Mouse (Mus musculus) heart, embryonic 13.5 days (tissue): ENCODE measurements around the gene Nrbf2. TPM values are rescaled to one million over a fixed set of nuclear protein-coding genes. Genes with fewer than 3 reads are reported as not detected.

ENCODE experiments used
- ATAC-seq: fragments of 200-750 bp; cut with Nextera tagmentation; 2 replicates; pipeline ENCODE4 v1.8.0; 2017; ENCODE audit warnings: moderate TSS enrichment; ENCODE audit not compliant: insufficient number of reproducible peaks, low FRiP score, low TSS enrichment; ENCODE audit errors: extremely low read depth
- H3K27ac ChIP-seq: fragments of 300-500 bp; sonication (generic); replicated peaks from 2 replicates; pipeline ENCODE4 v1.5.1; 2015; ENCODE audit warnings: moderate library complexity, mild to moderate bottlenecking, inconsistent platforms
- H3K27me3 ChIP-seq: fragments of 300-500 bp; sonication (generic); replicated peaks from 2 replicates; pipeline ENCODE4 v1.6.1; 2015; ENCODE audit warnings: mild to moderate bottlenecking, inconsistent platforms
- H3K36me3 ChIP-seq: fragments of 300-500 bp; sonication (generic); 2 replicates; pipeline ENCODE4 v1.6.1; 2015; ENCODE audit warnings: mild to moderate bottlenecking, inconsistent platforms
- H3K4me1 ChIP-seq: fragments of 300-500 bp; sonication (generic); 2 replicates; pipeline ENCODE4 v1.6.1; 2015; ENCODE audit warnings: inconsistent platforms
- H3K4me2 ChIP-seq: fragments of 300-500 bp; sonication (generic); 2 replicates; pipeline ENCODE4 v1.6.1; 2015; ENCODE audit warnings: inconsistent platforms, mild to moderate bottlenecking, moderate library complexity
- H3K4me3 ChIP-seq: fragments of 300-500 bp; sonication (generic); 2 replicates; pipeline ENCODE4 v1.5.1; 2015; ENCODE audit warnings: moderate library complexity, mild to moderate bottlenecking, inconsistent platforms
- H3K9ac ChIP-seq: fragments of 300-500 bp; sonication (generic); 2 replicates; pipeline ENCODE4 v1.6.1; 2015; ENCODE audit warnings: inconsistent platforms, mild to moderate bottlenecking, moderate library complexity
- H3K9me3 ChIP-seq: fragments of 300-500 bp; sonication (generic); 2 replicates; pipeline ENCODE4 v1.6.1; 2016; ENCODE audit warnings: inconsistent platforms
- WGBS: fragments of 180-500 bp; shearing (Covaris S2); methylation state at CpG from one replicate; pipeline ENCODE4 v1.1.7; 2015; ENCODE audit warnings: mixed read lengths; 5-methylcytosine and 5-hydroxymethylcytosine counted together
- polyA plus RNA-seq: library from polyadenylated mRNA; unstranded; fragments of >200 nt; fragmentation: Nextera tagmentation; extraction: Ambion mirVana; gene quantifications from 2 replicates; pipeline ENCODE4 v1.2.1, GENCODE M21; 2015

Gene Nrbf2
- polyA plus RNA-seq, 1 experiment from 2014 or later, result 27.9 TPM

DNA sequence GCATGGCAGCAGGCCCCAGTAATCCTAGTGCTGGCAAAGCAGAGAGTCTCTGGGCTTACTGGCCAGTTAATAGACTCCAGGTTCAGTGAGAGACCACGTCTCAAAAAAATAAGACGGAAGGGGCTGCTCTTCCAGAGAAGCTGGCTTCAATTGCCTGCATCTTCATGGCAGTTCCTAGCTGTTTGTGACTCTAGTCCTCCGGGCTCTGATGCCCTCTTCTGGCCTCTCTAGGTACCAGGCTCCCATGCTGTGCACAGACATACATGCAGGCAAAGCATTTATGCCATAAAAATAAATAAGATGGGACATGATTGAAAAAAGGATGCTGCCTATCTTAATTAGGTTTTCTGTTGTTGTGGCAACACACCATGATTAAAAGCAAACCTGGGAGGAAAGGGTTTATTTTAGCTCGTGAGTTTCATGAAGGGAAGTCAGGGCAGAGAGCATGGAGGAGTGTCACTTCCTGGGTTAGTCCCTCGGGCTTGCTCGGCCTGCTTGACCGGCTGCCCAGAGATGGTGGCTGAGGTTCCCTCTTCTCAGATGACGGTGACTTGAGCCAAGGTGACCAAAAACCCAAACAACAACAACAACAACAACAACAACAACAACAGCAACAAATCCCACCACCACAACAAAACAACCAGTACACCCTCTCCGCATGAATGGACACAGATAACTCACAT, 26.3 kb upstream of the Nrbf2 start:
- Histone ChIP-seq H3K4me3 (no peak overlapping the region), H3K27ac (no peak overlapping the region), H3K9ac (no peak overlapping the region), H3K27me3 (peaks cover 5% of the 10 kb centered on the region; the same call in 1 of the 2 replicates), H3K36me3 (no peaks in the 10 kb centered on the region), H3K4me1 (no peaks in the 10 kb centered on the region; the same call in 1 of the 2 replicates), H3K9me3 (no peaks in the 10 kb centered on the region), H3K4me2 (no peak overlapping the region; the same call in 1 of the 2 replicates)
- no peak for ATAC-seq
- 20% methylated on average over 9 of the region's 9 CpGs for WGBS

GRCm38 (mm10) chr10:67309483-67310138, 24.5 kb upstream of the Nrbf2 start:
- Histone ChIP-seq H3K4me2 (no peak overlapping the region), H3K27ac (no peak overlapping the region), H3K9me3 (no peaks in the 10 kb centered on the region), H3K36me3 (no peaks in the 10 kb centered on the region), H3K27me3 (no peaks in the 10 kb centered on the region), H3K4me1 (no peaks in the 10 kb centered on the region; the same call in 1 of the 2 replicates), H3K4me3 (no peak overlapping the region), H3K9ac (no peak overlapping the region)
- WGBS, result 73% methylated on average over 7 of the region's 7 CpGs
- no peak for ATAC-seq

DNA sequence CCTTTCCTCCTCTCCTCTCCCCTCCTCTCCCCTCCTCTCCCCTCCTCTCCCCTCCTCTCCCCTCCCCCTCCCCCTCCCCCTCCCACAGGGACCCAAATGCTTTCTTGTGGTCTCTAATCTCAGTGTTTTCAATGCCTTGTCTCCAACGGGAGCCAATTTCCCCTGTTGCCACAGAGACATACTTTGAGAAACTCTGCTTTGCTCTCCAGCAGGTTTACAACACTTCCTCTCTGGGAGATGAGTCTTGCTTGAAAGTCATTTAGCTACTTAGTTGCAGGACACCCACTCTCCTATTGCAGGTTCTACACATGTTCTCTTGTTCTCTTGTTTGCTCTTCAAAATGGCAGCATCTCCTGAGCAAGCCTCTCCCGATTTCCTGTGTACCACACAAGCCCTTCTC, 17.2 kb upstream of the Nrbf2 start:
- Histone ChIP-seq H3K4me2 (no peak overlapping the region), H3K27me3 (no peaks in the 10 kb centered on the region), H3K9ac (no peak overlapping the region), H3K9me3 (no peaks in the 10 kb centered on the region), H3K4me3 (no peak overlapping the region), H3K27ac (no peak overlapping the region), H3K4me1 (peaks cover 5% of the 10 kb centered on the region; the same call in 1 of the 2 replicates), H3K36me3 (no peaks in the 10 kb centered on the region)
- 32% methylated on average over 2 of the region's 2 CpGs for WGBS
- ATAC-seq, result no peak

DNA sequence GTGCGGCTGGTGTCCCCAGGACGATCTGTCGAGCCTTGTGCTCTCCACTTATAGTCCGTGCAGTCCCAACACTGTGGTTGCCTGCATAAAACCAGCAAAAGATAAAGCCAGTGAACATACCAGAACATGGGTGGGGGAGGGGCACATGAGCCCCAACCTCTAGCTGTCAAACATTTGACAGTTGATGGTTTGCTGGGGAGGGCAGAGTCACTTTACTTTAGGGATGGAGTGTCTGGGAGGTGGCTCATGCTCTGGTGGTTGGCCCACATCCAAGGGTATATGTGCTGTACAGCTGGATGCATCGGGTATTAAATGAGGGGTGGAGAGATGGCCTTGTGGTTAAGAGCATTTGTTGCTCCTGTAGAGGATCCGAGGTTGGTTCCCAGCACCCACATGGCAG, 15.9 kb upstream of the Nrbf2 start:
- Histone ChIP-seq H3K27ac (no peak overlapping the region), H3K36me3 (no peaks in the 10 kb centered on the region), H3K9ac (no peak overlapping the region), H3K4me3 (no peak overlapping the region), H3K27me3 (no peaks in the 10 kb centered on the region), H3K9me3 (no peaks in the 10 kb centered on the region), H3K4me1 (peaks cover 7% of the 10 kb centered on the region; the same call in 1 of the 2 replicates), H3K4me2 (no peak overlapping the region)
- ATAC-seq, result no peak
- whole genome bisulfite sequencing, result 85% methylated on average over 6 of the region's 6 CpGs

GRCm38 (mm10) chr10:67299285-67299684, 14.2 kb upstream of the Nrbf2 start:
- ATAC-seq, result no peak
- no peaks in the 10 kb centered on the region for H3K9me3 ChIP-seq
- H3K9ac ChIP-seq, result no peak overlapping the region
- peaks cover 7% of the 10 kb centered on the region; the same call in 1 of the 2 replicates for H3K4me1 ChIP-seq
- H3K36me3 ChIP-seq, result no peaks in the 10 kb centered on the region
- H3K27ac ChIP-seq, result no peak overlapping the region
- WGBS, result 71% methylated on average over 4 of the region's 4 CpGs
- no peak overlapping the region for H3K4me2 ChIP-seq
- no peak overlapping the region for H3K4me3 ChIP-seq
- H3K27me3 ChIP-seq, result no peaks in the 10 kb centered on the region

DNA sequence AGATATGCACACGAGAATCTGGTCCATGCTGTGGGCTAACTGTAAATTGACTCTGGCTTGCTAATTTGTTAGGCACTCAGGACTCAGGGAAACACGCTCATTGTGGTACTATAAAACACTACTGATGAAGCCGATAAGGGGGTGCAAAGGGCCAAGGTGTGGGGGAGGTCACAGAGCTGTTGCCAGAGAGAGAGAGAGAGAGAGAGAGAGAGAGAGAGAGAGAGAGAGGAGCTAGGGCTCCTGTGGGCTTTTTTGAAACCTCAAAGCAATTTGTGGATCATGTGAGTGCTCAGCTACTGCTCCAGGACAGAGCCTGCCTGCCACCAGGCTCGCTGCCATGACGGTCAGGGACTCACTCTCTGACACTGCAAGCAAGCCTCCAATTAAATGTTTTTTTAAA, 13.8 kb upstream of the Nrbf2 start:
- Histone ChIP-seq H3K4me1 (peaks cover 7% of the 10 kb centered on the region; the same call in 1 of the 2 replicates), H3K27me3 (no peaks in the 10 kb centered on the region), H3K9me3 (no peaks in the 10 kb centered on the region), H3K9ac (no peak overlapping the region), H3K4me2 (no peak overlapping the region), H3K36me3 (no peaks in the 10 kb centered on the region), H3K27ac (no peak overlapping the region), H3K4me3 (no peak overlapping the region)
- 58% methylated on average over 5 of the region's 5 CpGs for WGBS
- no peak for ATAC-seq

- Histone ChIP-seq H3K4me2 (no peak overlapping the region), H3K27me3 (no peaks in the 10 kb centered on the region), H3K4me3 (no peak overlapping the region), H3K9ac (no peak overlapping the region), H3K4me1 (peaks cover 7% of the 10 kb centered on the region; the same call in 1 of the 2 replicates), H3K27ac (no peak overlapping the region), H3K9me3 (no peaks in the 10 kb centered on the region), H3K36me3 (no peaks in the 10 kb centered on the region)
- WGBS, result 80% methylated on average over 17 of the region's 17 CpGs
- no peak for ATAC-seq
Observed at GRCm38 (mm10) chr10:67297175-67297855, 12.2 kb upstream of the Nrbf2 start.

- Histone ChIP-seq H3K36me3 (no peaks in the 10 kb centered on the region), H3K9ac (no peak overlapping the region), H3K27me3 (no peaks in the 10 kb centered on the region), H3K27ac (no peak overlapping the region), H3K9me3 (no peaks in the 10 kb centered on the region), H3K4me2 (no peak overlapping the region), H3K4me3 (no peak overlapping the region), H3K4me1 (peaks cover 7% of the 10 kb centered on the region; the same call in 1 of the 2 replicates)
- 81% methylated on average over 8 of the region's 8 CpGs for WGBS
- ATAC-seq, result no peak
Observed at GRCm38 (mm10) chr10:67296482-67297152, 11.5 kb upstream of the Nrbf2 start.

DNA sequence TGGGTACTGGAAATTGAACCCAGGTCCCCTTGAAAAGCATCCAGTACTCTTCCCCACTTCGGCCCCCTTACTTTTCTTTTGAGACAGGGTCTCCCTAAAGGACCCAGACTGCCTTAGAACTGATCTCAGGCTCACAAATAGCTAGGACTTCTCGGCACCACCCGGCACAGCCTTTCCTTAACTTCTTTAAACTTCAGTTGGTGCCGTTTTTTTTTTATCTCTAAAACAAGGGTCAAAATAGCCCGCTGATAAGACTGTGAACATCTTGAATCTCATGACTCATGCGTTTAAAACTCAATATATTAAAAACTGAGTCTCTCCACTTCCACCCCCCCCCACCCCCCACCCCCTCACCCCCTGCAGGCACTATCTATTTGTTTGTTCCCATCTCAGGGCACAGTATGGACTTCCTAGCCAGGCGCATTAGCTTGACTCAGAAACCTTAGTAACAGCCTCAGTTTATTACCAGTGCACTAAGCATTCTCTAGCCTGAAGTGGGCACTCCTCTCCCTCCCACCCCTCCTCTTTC, 10.9 kb upstream of the Nrbf2 start:
- peaks cover 10% of the 10 kb centered on the region for H3K4me1 ChIP-seq
- WGBS, result 41% methylated on average over 7 of the region's 7 CpGs
- no peak overlapping the region for H3K4me2 ChIP-seq
- no peaks in the 10 kb centered on the region for H3K27me3 ChIP-seq
- no peaks in the 10 kb centered on the region for H3K36me3 ChIP-seq
- ATAC-seq, result no peak
- H3K27ac ChIP-seq, result no peak overlapping the region
- 0 out of 2 replicates have a peak overlapping the region, but pooled peaks have one; percentile 4 for H3K9ac ChIP-seq
- no peak overlapping the region for H3K4me3 ChIP-seq
- no peaks in the 10 kb centered on the region for H3K9me3 ChIP-seq

DNA sequence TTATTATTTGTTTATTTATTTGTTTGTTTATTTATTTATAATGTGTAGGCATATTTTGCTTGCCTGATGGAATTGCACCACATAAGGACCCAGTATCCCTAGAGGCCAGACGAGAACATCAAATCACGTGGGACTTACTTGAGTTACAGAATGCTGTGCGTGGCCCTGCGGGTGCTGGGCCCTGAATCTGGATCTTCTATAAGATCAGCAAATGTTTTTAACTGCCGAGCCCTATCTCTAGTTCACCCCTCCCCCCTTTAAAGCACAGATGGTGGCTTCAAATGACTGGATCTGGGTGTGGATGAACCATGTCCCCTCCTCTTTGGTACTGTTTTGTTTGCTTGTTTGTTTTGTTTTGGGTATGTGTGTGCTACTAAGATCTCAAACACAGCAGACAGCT, 10.2 kb upstream of the Nrbf2 start:
- no peak overlapping the region for H3K9ac ChIP-seq
- WGBS, result 57% methylated on average over 5 of the region's 5 CpGs
- H3K4me2 ChIP-seq, result no peak overlapping the region
- H3K4me3 ChIP-seq, result no peak overlapping the region
- peaks cover 16% of the 10 kb centered on the region for H3K4me1 ChIP-seq
- no peaks in the 10 kb centered on the region for H3K9me3 ChIP-seq
- H3K36me3 ChIP-seq, result no peaks in the 10 kb centered on the region
- ATAC-seq, result no peak
- H3K27me3 ChIP-seq, result no peaks in the 10 kb centered on the region
- no peak overlapping the region for H3K27ac ChIP-seq

- no peak overlapping the region for H3K9ac ChIP-seq
- 38% methylated on average over 8 of the region's 8 CpGs for WGBS
- H3K4me1 ChIP-seq, result peaks cover 22% of the 10 kb centered on the region
- H3K4me2 ChIP-seq, result no peak overlapping the region
- H3K9me3 ChIP-seq, result no peaks in the 10 kb centered on the region
- no peaks in the 10 kb centered on the region for H3K36me3 ChIP-seq
- no peak overlapping the region for H3K27ac ChIP-seq
- no peaks in the 10 kb centered on the region for H3K27me3 ChIP-seq
- no peak overlapping the region for H3K4me3 ChIP-seq
- ATAC-seq, result no peak
Observed at GRCm38 (mm10) chr10:67291087-67291486, 6.0 kb upstream of the Nrbf2 start.
